Mouse (Mus musculus) limb, embryonic 15.5 days (tissue): ENCODE data around the gene 1700042G07Rik. TPM values are rescaled to one million over a fixed set of nuclear protein-coding genes. Genes with fewer than 3 reads are reported as not detected.
A peak's percentile ranks its signal among the peaks of the same experiment; 100 is the strongest.

Experiments
- ATAC-seq: fragments of 200-750 bp; cut with Nextera tagmentation; 2 replicates; pipeline ENCODE4 v1.8.0; 2017; ENCODE audit warnings: low read depth, moderate TSS enrichment; ENCODE audit not compliant: insufficient number of reproducible peaks, low FRiP score, low TSS enrichment
- H3K27ac ChIP-seq: fragments of 300-500 bp; sonication (generic); 2 replicates; pipeline ENCODE4 v1.5.1; 2015; ENCODE audit warnings: moderate library complexity, mild to moderate bottlenecking, inconsistent platforms
- H3K27me3 ChIP-seq: fragments of 300-500 bp; sonication (generic); 2 replicates; pipeline ENCODE4 v1.6.1; 2015; ENCODE audit warnings: inconsistent platforms
- H3K36me3 ChIP-seq: fragments of 300-500 bp; sonication (generic); 2 replicates; pipeline ENCODE4 v1.6.1; 2015; ENCODE audit warnings: inconsistent platforms
- H3K4me1 ChIP-seq: fragments of 300-500 bp; sonication (generic); 2 replicates; pipeline ENCODE4 v1.6.1; 2015; ENCODE audit warnings: inconsistent platforms
- H3K4me2 ChIP-seq: fragments of 300-500 bp; sonication (generic); 2 replicates; pipeline ENCODE4 v1.6.1; 2015; ENCODE audit warnings: mild to moderate bottlenecking, inconsistent platforms
- H3K4me3 ChIP-seq: fragments of 300-500 bp; sonication (generic); 2 replicates; pipeline ENCODE4 v1.5.1; 2015; ENCODE audit warnings: mild to moderate bottlenecking, inconsistent platforms
- H3K9ac ChIP-seq: fragments of 300-500 bp; sonication (generic); 2 replicates; pipeline ENCODE4 v1.6.1; 2015; ENCODE audit warnings: inconsistent platforms
- H3K9me3 ChIP-seq: fragments of 300-500 bp; sonication (generic); 2 replicates; pipeline ENCODE4 v1.6.1; 2016; ENCODE audit warnings: inconsistent platforms
- WGBS: fragments of 180-500 bp; shearing (Covaris S2); methylation state at CpG from one replicate; pipeline ENCODE4 v1.1.7; 2015; 5-methylcytosine and 5-hydroxymethylcytosine counted together
- polyA plus RNA-seq: library from polyadenylated mRNA; unstranded; fragments of >200 nt; fragmentation: Nextera tagmentation; extraction: Ambion mirVana; gene quantifications from 2 replicates; pipeline ENCODE4 v1.2.1, GENCODE M21; 2015

Gene 1700042G07Rik
- polyA plus RNA-seq: not detected in 2 replicates

GRCm38 (mm10) chr4:116173072-116173471 lies at the start of gene 1700042G07Rik, which contains the start of gene Gm49337:
TSS of gene 1700042G07Rik (plus strand) at chr4:116173372.
TSS of gene Gm49337 (plus strand) at chr4:116173384.
- Histone ChIP-seq H3K27me3 (no peaks in the 10 kb centered on the region), H3K36me3 (no peaks in the 10 kb centered on the region), H3K4me2 (no peak within 1 kb of the TSS), H3K9me3 (no peaks in the 10 kb centered on the region), H3K9ac (no peak within 1 kb of the TSS), H3K27ac (no peak within 1 kb of the TSS), H3K4me1 (peaks cover 31% of the 10 kb centered on the region), H3K4me3 (no peak within 1 kb of the TSS)
- 87% methylated on average over 6 of the region's 6 CpGs for WGBS
- ATAC-seq: no peak

GRCm38 (mm10) chr4:116123602-116124519 lies 49.3 kb upstream of the 1700042G07Rik start, which contains the start of the genes Rad54l and Pomgnt1:
TSS of gene Rad54l (minus strand) at chr4:116123690.
TSS of gene Pomgnt1 (plus strand) at chr4:116123840.
- Histone ChIP-seq H3K27me3 (no peaks in the 10 kb centered on the region), H3K4me2 (peak within 1 kb of the TSS; percentile 58), H3K9me3 (no peaks in the 10 kb centered on the region), H3K4me3 (peak within 1 kb of the TSS; percentile 47), H3K36me3 (no peaks in the 10 kb centered on the region; the same call in 1 of the 2 replicates), H3K9ac (peak within 1 kb of the TSS; percentile 35), H3K4me1 (peaks cover 11% of the 10 kb centered on the region), H3K27ac (peak within 1 kb of the TSS; percentile 65)
- WGBS: 3% methylated on average over 24 of the region's 24 CpGs
- ATAC-seq: peak; percentile 93

GRCm38 (mm10) chr4:116125803-116126386 lies 47.3 kb upstream of the 1700042G07Rik start:
- Histone ChIP-seq H3K27ac (no peak overlapping the region), H3K27me3 (no peaks in the 10 kb centered on the region), H3K4me2 (no peak overlapping the region), H3K4me1 (peaks cover 11% of the 10 kb centered on the region), H3K36me3 (no peaks in the 10 kb centered on the region), H3K4me3 (no peak overlapping the region), H3K9me3 (no peaks in the 10 kb centered on the region), H3K9ac (no peak overlapping the region)
- ATAC-seq: no peak
- 88% methylated on average over 4 of the region's 4 CpGs for WGBS

- no peak overlapping the region for H3K27ac ChIP-seq
- no peak overlapping the region for H3K4me3 ChIP-seq
- no peaks in the 10 kb centered on the region for H3K9me3 ChIP-seq
- H3K36me3 ChIP-seq: no peaks in the 10 kb centered on the region
- H3K4me1 ChIP-seq: peaks cover 8% of the 10 kb centered on the region
- ATAC-seq: no peak
- H3K4me2 ChIP-seq: no peak overlapping the region
- WGBS: 81% methylated on average over 6 of the region's 6 CpGs
- H3K27me3 ChIP-seq: no peaks in the 10 kb centered on the region
- H3K9ac ChIP-seq: no peak overlapping the region
Observed at GRCm38 (mm10) chr4:116127956-116128355, 45.2 kb upstream of the 1700042G07Rik start.

- Histone ChIP-seq H3K36me3 (peaks cover 8% of the 10 kb centered on the region; the same call in 1 of the 2 replicates), H3K4me3 (no peak overlapping the region), H3K27ac (no peak overlapping the region), H3K9me3 (no peaks in the 10 kb centered on the region), H3K9ac (no peak overlapping the region), H3K4me1 (no peaks in the 10 kb centered on the region), H3K4me2 (no peak overlapping the region), H3K27me3 (no peaks in the 10 kb centered on the region)
- ATAC-seq: no peak
- 66% methylated on average over 4 of the region's 4 CpGs for WGBS
Observed at GRCm38 (mm10) chr4:116133126-116133525, 40.0 kb upstream of the 1700042G07Rik start.

GRCm38 (mm10) chr4:116134990-116135389 lies 38.2 kb upstream of the 1700042G07Rik start:
- 23% methylated on average over 2 of the region's 2 CpGs for WGBS
- ATAC-seq: no peak

GRCm38 (mm10) chr4:116137421-116137996 lies 35.7 kb upstream of the 1700042G07Rik start:
- Histone ChIP-seq H3K4me2 (no peak overlapping the region), H3K9ac (no peak overlapping the region), H3K4me1 (no peaks in the 10 kb centered on the region), H3K27me3 (no peaks in the 10 kb centered on the region), H3K4me3 (no peak overlapping the region), H3K9me3 (no peaks in the 10 kb centered on the region), H3K27ac (no peak overlapping the region), H3K36me3 (peaks cover 8% of the 10 kb centered on the region; the same call in 1 of the 2 replicates)
- no peak for ATAC-seq
- WGBS: 54% methylated on average over 13 of the region's 13 CpGs

More at GRCm38 (mm10) chr4:116134990-116135389, 38.2 kb upstream of the 1700042G07Rik start:
- H3K4me2 ChIP-seq: no peak overlapping the region
- no peaks in the 10 kb centered on the region for H3K27me3 ChIP-seq
- no peak overlapping the region for H3K27ac ChIP-seq
- H3K4me1 ChIP-seq: no peaks in the 10 kb centered on the region
- no peaks in the 10 kb centered on the region for H3K9me3 ChIP-seq
- no peak overlapping the region for H3K4me3 ChIP-seq
- peaks cover 8% of the 10 kb centered on the region; the same call in 1 of the 2 replicates for H3K36me3 ChIP-seq
- no peak overlapping the region for H3K9ac ChIP-seq

GRCm38 (mm10) chr4:116140801-116141574 lies 32.2 kb upstream of the 1700042G07Rik start:
- no peak overlapping the region for H3K4me2 ChIP-seq

GRCm38 (mm10) chr4:116141736-116142135 lies 31.4 kb upstream of the 1700042G07Rik start:
- peaks cover 16% of the 10 kb centered on the region for H3K4me1 ChIP-seq
- ATAC-seq: no peak
- 82% methylated on average over 1 of the region's 1 CpGs for WGBS
- no peak overlapping the region for H3K27ac ChIP-seq
- no peak overlapping the region for H3K4me2 ChIP-seq
- H3K9me3 ChIP-seq: no peaks in the 10 kb centered on the region
- H3K4me3 ChIP-seq: no peak overlapping the region
- no peaks in the 10 kb centered on the region for H3K27me3 ChIP-seq
- H3K9ac ChIP-seq: no peak overlapping the region
- H3K36me3 ChIP-seq: 0 out of 2 replicates have a peak, but pooled peaks cover 4% of the 10 kb centered on the region

More at GRCm38 (mm10) chr4:116140801-116141574, 32.2 kb upstream of the 1700042G07Rik start:
- Histone ChIP-seq H3K36me3 (peaks cover 8% of the 10 kb centered on the region; the same call in 1 of the 2 replicates), H3K4me3 (no peak overlapping the region), H3K27me3 (no peaks in the 10 kb centered on the region), H3K27ac (no peak overlapping the region), H3K9ac (no peak overlapping the region), H3K9me3 (no peaks in the 10 kb centered on the region), H3K4me1 (peaks cover 16% of the 10 kb centered on the region)
- 84% methylated on average over 7 of the region's 7 CpGs for WGBS
- no peak for ATAC-seq

- no peak overlapping the region for H3K27ac ChIP-seq
- 86% methylated on average over 7 of the region's 7 CpGs for whole genome bisulfite sequencing
- no peaks in the 10 kb centered on the region for H3K9me3 ChIP-seq
- H3K4me2 ChIP-seq: no peak overlapping the region
- no peak for ATAC-seq
- peaks cover 16% of the 10 kb centered on the region for H3K4me1 ChIP-seq
- no peaks in the 10 kb centered on the region for H3K27me3 ChIP-seq
- H3K9ac ChIP-seq: no peak overlapping the region
- H3K4me3 ChIP-seq: no peak overlapping the region
- 0 out of 2 replicates have a peak, but pooled peaks cover 1% of the 10 kb centered on the region for H3K36me3 ChIP-seq
Observed at GRCm38 (mm10) chr4:116142269-116142668, 30.9 kb upstream of the 1700042G07Rik start.

- H3K27ac ChIP-seq: no peak overlapping the region
- no peaks in the 10 kb centered on the region for H3K36me3 ChIP-seq
- 3% methylated on average over 7 of the region's 7 CpGs for WGBS
- no peak for ATAC-seq
- H3K4me3 ChIP-seq: peak overlapping the region; percentile 71
- peaks cover 16% of the 10 kb centered on the region for H3K4me1 ChIP-seq
- peak overlapping the region; percentile 91 for H3K4me2 ChIP-seq
- H3K9ac ChIP-seq: 0 out of 2 replicates have a peak overlapping the region, but pooled peaks have one; percentile 14
- H3K27me3 ChIP-seq: no peaks in the 10 kb centered on the region
- no peaks in the 10 kb centered on the region for H3K9me3 ChIP-seq
Observed at GRCm38 (mm10) chr4:116143317-116143811, 29.8 kb upstream of the 1700042G07Rik start.
